Mouse (Mus musculus) mature B cell (primary cell): Measurements from ENCODE around the gene Irf3.

ENCODE experiments used
- in situ Hi-C: fragments of 300-500 bp; cut with MboI; formaldehyde crosslinking; loops from 2 replicates; pipeline ENCODE4 v1.14.3; 2019

Irf3 gene

GRCm38 (mm10) chr7:45030857-45031256 is 33.4 kb downstream of the Irf3 start:
- in situ Hi-C loops, result no loop called here

GRCm38 (mm10) chr7:45033722-45034359 is 36.4 kb downstream of the Irf3 start:
- in situ Hi-C loops, result no loop called here

GRCm38 (mm10) chr7:45035631-45036030 is 38.2 kb downstream of the Irf3 start:
- in situ Hi-C loops, result no loop called here

GRCm38 (mm10) chr7:45036702-45037101 is 39.3 kb downstream of the Irf3 start:
- in situ Hi-C loops, result no loop called here

GRCm38 (mm10) chr7:45037720-45038361 is 40.4 kb downstream of the Irf3 start:
- in situ Hi-C loops, result no loop called here

GRCm38 (mm10) chr7:45038411-45038810 is 41.0 kb downstream of the Irf3 start:
- in situ Hi-C loops, result no loop called here

GRCm38 (mm10) chr7:45040851-45041250 is 43.4 kb downstream of the Irf3 start:
- in situ Hi-C loops, result no loop called here

- in situ Hi-C loops, result no loop called here
These were observed 45.9 kb downstream of the Irf3 start for GRCm38 (mm10) chr7:45043307-45043706.

GRCm38 (mm10) chr7:45045741-45046140 is 48.3 kb downstream of the Irf3 start:
- in situ Hi-C loops, result no loop called here

- in situ Hi-C loops, result no loop called here
These were observed 49.5 kb downstream of the Irf3 start for GRCm38 (mm10) chr7:45046853-45047350.

GRCm38 (mm10) chr7:45047491-45047890 is 50.0 kb downstream of the Irf3 start:
- in situ Hi-C loops, result no loop called here

GRCm38 (mm10) chr7:45048001-45048890 is 50.8 kb downstream of the Irf3 start:
- in situ Hi-C loops, result no loop called here

GRCm38 (mm10) chr7:45048923-45049657 is 51.6 kb downstream of the Irf3 start:
- in situ Hi-C loops, result no loop called here

- in situ Hi-C loops, result no loop called here
These were observed 53.6 kb downstream of the Irf3 start for GRCm38 (mm10) chr7:45050945-45051600.

GRCm38 (mm10) chr7:45051601-45051974 is 54.1 kb downstream of the Irf3 start:
- in situ Hi-C loops, result no loop called here
